Mouse (Mus musculus) E14TG2a.4 (cell line): Measurements from ENCODE around the gene Spo11.

ENCODE experiments used
- H3K27me3 ChIP-seq: 2 replicates; pipeline ENCODE4 v1.6.1; 2014; ENCODE audit warnings: low read length, control low read depth; ENCODE audit not compliant: insufficient read depth
- H3K36me3 ChIP-seq: 2 replicates; pipeline ENCODE4 v1.6.1; 2014; ENCODE audit warnings: low read length, control low read depth; ENCODE audit not compliant: insufficient read depth
- H3K4me1 ChIP-seq: replicated peaks from 2 replicates; pipeline ENCODE4 v1.6.1; 2014; ENCODE audit warnings: low read depth, low read length, control low read depth
- H3K4me3 ChIP-seq: replicated peaks from 2 replicates; pipeline ENCODE4 v1.5.1; 2014; ENCODE audit warnings: mild to moderate bottlenecking, low read length
- H3K9me3 ChIP-seq: 2 replicates; pipeline ENCODE4 v1.6.1; 2014; ENCODE audit warnings: low read length, control low read depth
- CTCF ChIP-seq: conservative IDR thresholded peaks from 2 replicates; pipeline ENCODE4 v1.5.1; 2014; ENCODE audit warnings: low read length
- NANOG ChIP-seq: IDR thresholded peaks from 2 replicates; pipeline ENCODE4 v1.6.1; 2014; ENCODE audit warnings: borderline replicate concordance, low read length, mixed read lengths
- POU5F1 ChIP-seq: IDR thresholded peaks from 2 replicates; pipeline ENCODE4 v1.6.1; 2014; ENCODE audit warnings: low read length, borderline replicate concordance

Gene Spo11

GRCm38 (mm10) chr2:172990161-172990560 is 12.7 kb downstream of the Spo11 start:
- Histone ChIP-seq H3K36me3 (no peaks in the 10 kb centered on the region), H3K4me1 (no peaks in the 10 kb centered on the region), H3K27me3 (peaks cover 25% of the 10 kb centered on the region), H3K4me3 (no peak overlapping the region), H3K9me3 (no peaks in the 10 kb centered on the region)
- TF ChIP-seq POU5F1 (no peak), NANOG (no peak), CTCF (no peak)

GRCm38 (mm10) chr2:172996207-172996606 is 18.7 kb downstream of the Spo11 start:
- Histone ChIP-seq H3K36me3 (peaks cover 2% of the 10 kb centered on the region), H3K9me3 (no peaks in the 10 kb centered on the region), H3K4me1 (peaks cover 13% of the 10 kb centered on the region), H3K27me3 (no peaks in the 10 kb centered on the region), H3K4me3 (no peak overlapping the region)
- TF ChIP-seq CTCF (peak; percentile 68), POU5F1 (no peak)

- TF ChIP-seq NANOG, result no peak
- TF ChIP-seq POU5F1, result no peak
- no peak for TF ChIP-seq CTCF
- peaks cover 25% of the 10 kb centered on the region for H3K4me1 ChIP-seq
These were observed 20.2 kb downstream of the Spo11 start for GRCm38 (mm10) chr2:172997748-172998147.

GRCm38 (mm10) chr2:172998478-172998877 is 21.0 kb downstream of the Spo11 start:
- TF ChIP-seq NANOG, result no peak
- no peak for TF ChIP-seq POU5F1
- Histone ChIP-seq H3K4me3 (no peak overlapping the region), H3K36me3 (peaks cover 21% of the 10 kb centered on the region), H3K4me1 (peaks cover 31% of the 10 kb centered on the region), H3K9me3 (no peaks in the 10 kb centered on the region), H3K27me3 (no peaks in the 10 kb centered on the region)

More at GRCm38 (mm10) chr2:172997748-172998147, 20.2 kb downstream of the Spo11 start:
- Histone ChIP-seq H3K36me3 (peaks cover 13% of the 10 kb centered on the region), H3K4me3 (no peak overlapping the region), H3K9me3 (no peaks in the 10 kb centered on the region), H3K27me3 (no peaks in the 10 kb centered on the region)

GRCm38 (mm10) chr2:172999630-173000284 is 22.3 kb downstream of the Spo11 start, which contains the start of gene Rae1:
Gene Rae1, plus strand, starts transcription at chr2:173000117.
- Histone ChIP-seq H3K27me3 (no peaks in the 10 kb centered on the region), H3K4me1 (peaks cover 42% of the 10 kb centered on the region), H3K36me3 (peaks cover 34% of the 10 kb centered on the region), H3K9me3 (no peaks in the 10 kb centered on the region), H3K4me3 (peak within 1 kb of the TSS; percentile 90)
- TF ChIP-seq NANOG (no peak), CTCF (peak; percentile 90), POU5F1 (no peak)

- TF ChIP-seq POU5F1 (no peak), NANOG (no peak), CTCF (no peak)
- Histone ChIP-seq H3K36me3 (peaks cover 39% of the 10 kb centered on the region), H3K4me1 (peaks cover 47% of the 10 kb centered on the region), H3K9me3 (no peaks in the 10 kb centered on the region), H3K4me3 (peak overlapping the region; percentile 90), H3K27me3 (no peaks in the 10 kb centered on the region)
These were observed 22.8 kb downstream of the Spo11 start for GRCm38 (mm10) chr2:173000285-173000652.

- Histone ChIP-seq H3K36me3 (peaks cover 44% of the 10 kb centered on the region), H3K4me1 (peaks cover 50% of the 10 kb centered on the region)
- no peak for TF ChIP-seq NANOG
- TF ChIP-seq POU5F1, result no peak
- no peak for TF ChIP-seq CTCF
These were observed 23.4 kb downstream of the Spo11 start for GRCm38 (mm10) chr2:173000921-173001320.

GRCm38 (mm10) chr2:173003737-173004136 is 26.2 kb downstream of the Spo11 start:
- no peak for TF ChIP-seq NANOG
- TF ChIP-seq POU5F1, result no peak
- TF ChIP-seq CTCF, result no peak
- no peaks in the 10 kb centered on the region for H3K9me3 ChIP-seq
- peaks cover 72% of the 10 kb centered on the region for H3K36me3 ChIP-seq
- H3K27me3 ChIP-seq, result no peaks in the 10 kb centered on the region
- peaks cover 72% of the 10 kb centered on the region for H3K4me1 ChIP-seq
- H3K4me3 ChIP-seq, result no peak overlapping the region

More at GRCm38 (mm10) chr2:173000921-173001320, 23.4 kb downstream of the Spo11 start:
- peak overlapping the region; percentile 90 for H3K4me3 ChIP-seq
- H3K27me3 ChIP-seq, result no peaks in the 10 kb centered on the region
- no peaks in the 10 kb centered on the region for H3K9me3 ChIP-seq
